Mouse (Mus musculus) inflammation-experienced regulatory T-cells (primary cell): Measurements from ENCODE around the gene Olfr761. TPM values are rescaled to one million over a fixed set of nuclear protein-coding genes. Genes with fewer than 3 reads are reported as not detected.

ENCODE experiments used
- polyA plus RNA-seq, 2 experiments: library from polyadenylated mRNA; unstranded; fragments of 100-300 nt; shearing (Covaris generic); gene quantifications; one replicate each; pipeline ENCODE4 v1.2.1; 2017

The Olfr761 gene
- not detected for polyA plus RNA-seq

DNA sequence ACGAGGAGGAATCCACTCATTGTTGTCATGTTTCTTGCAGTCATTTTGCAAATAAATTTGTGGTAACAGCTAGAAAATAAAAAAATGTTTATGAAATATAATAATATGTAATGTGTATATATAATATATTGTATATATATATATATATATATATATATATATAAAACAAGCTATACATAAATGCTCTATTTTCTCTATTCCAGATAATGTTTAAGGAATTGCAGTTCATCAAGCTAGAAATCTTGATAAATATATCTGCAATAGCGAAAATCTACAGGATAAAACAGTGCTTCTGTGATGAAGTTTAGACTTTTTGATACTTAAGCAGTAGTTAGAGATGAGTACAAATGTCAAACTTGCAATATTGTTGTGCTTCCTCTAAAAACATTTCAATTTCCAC lies at the start of gene Olfr761:
Gene Olfr761, minus strand, starts transcription at position 101 of the 400 bp plus-strand sequence.

DNA sequence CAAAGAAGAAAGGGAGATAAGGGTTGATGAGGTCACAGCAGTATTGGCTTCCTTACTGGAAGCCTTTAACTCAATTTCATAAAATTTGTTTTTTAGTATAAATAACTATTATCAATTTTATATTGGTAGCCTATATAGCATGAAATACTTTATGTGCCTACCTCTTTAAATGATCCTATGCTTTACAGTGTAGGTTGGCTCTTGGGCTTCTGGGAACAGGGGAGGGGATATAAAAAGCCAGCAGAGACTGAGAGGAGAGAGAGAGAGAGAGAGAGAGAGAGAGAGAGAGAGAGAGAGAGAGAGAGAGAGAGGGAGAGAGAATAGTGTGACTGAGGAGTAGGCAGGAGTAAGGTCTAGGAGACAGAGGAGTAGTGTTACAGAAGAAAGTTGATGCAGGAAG lies 32.6 kb downstream of the Olfr761 start, which contains the start of gene Olfr128:
Gene Olfr128, plus strand, starts transcription at position 301 of the 400 bp plus-strand sequence.

Other genes starting within 250 kb of the Olfr761 start
- gene Olfr120, start 231.3 kb downstream of the Olfr761 start, polyA plus RNA-seq = under 1 TPM in 1 of 2 experiments, not detected in 1; 0.13 TPM
- not detected for gene Olfr121, start 204.2 kb downstream of the Olfr761 start, polyA plus RNA-seq
- under 1 TPM in 1 of 2 experiments, not detected in 1; 0.11 TPM for gene Olfr122, start 184.5 kb downstream of the Olfr761 start, polyA plus RNA-seq
- under 1 TPM; 0.23 to 0.89 TPM for gene Olfr123, start 159.6 kb downstream of the Olfr761 start, polyA plus RNA-seq
- gene Olfr124, start 153.2 kb downstream of the Olfr761 start, polyA plus RNA-seq = not detected
- not detected for gene Olfr125, start 120.1 kb downstream of the Olfr761 start, polyA plus RNA-seq
- under 1 TPM in 1 of 2 experiments, not detected in 1; 0.40 TPM for gene Olfr126, start 105.6 kb downstream of the Olfr761 start, polyA plus RNA-seq
- gene Olfr127, start 52.6 kb downstream of the Olfr761 start, polyA plus RNA-seq = 1 to 10 TPM in 1 of 2 experiments, under 1 TPM in 1; 0.10 to 1.0 TPM
- under 1 TPM; 0.18 to 0.78 TPM for gene Olfr128, start 32.5 kb downstream of the Olfr761 start, polyA plus RNA-seq
- gene Olfr129, start 107.0 kb upstream of the Olfr761 start, polyA plus RNA-seq = under 1 TPM; 0.12 to 0.29 TPM
- gene Olfr130, start 110.8 kb upstream of the Olfr761 start, polyA plus RNA-seq = not detected
- gene Olfr131, start 135.6 kb upstream of the Olfr761 start, polyA plus RNA-seq = under 1 TPM in 1 of 2 experiments, not detected in 1; 0.17 TPM
- gene Olfr132, start 181.4 kb upstream of the Olfr761 start, polyA plus RNA-seq = not detected
- gene Olfr133, start 192.2 kb upstream of the Olfr761 start, polyA plus RNA-seq = not detected
- 1 to 10 TPM in 1 of 2 experiments, under 1 TPM in 1; 0.17 to 1.6 TPM for gene Olfr134, start 218.3 kb upstream of the Olfr761 start, polyA plus RNA-seq